Mouse (Mus musculus): ENCODE data around the gene Naif1.

- TF ChIP-seq POLR2A (IDR thresholded peaks at IDR 0.05; ENCODE audit: control insufficient read depth, low read depth, low read length) (no peak), CTCF (IDR thresholded peaks at IDR 0.05; ENCODE audit: control insufficient read depth, insufficient read depth, insufficient replicate concordance, low read depth, low read length) (no peak)
Measured at GRCm38 (mm10) chr2:32419359-32419758, 30.9 kb upstream of the Naif1 start.

Measured in testis, adult 2 months (tissue).